Mouse (Mus musculus) T-helper 17 cell (primary cell): ENCODE data around the gene Mff.

Experiments
- in situ Hi-C, 2 experiments: fragments of 300-600 bp; cut with MboI, MseI; formaldehyde crosslinking; loops; 1 replicate in 1 of 2; 2 replicates in 1 of 2; pipeline ENCODE4 v1.15.1; 2025; ENCODE audit warnings: high pct_unique_total_duplicates in 2 of 2

Gene Mff

GRCm38 (mm10) chr1:82771022-82771586 lies 46.4 kb downstream of the Mff start, which contains the start of gene Gm47791:
Gene Gm47791, minus strand, starts transcription at chr1:82771243.
- in situ Hi-C loops: loop anchor here in 1 of 2 experiments (10.0 kb wide), 1 partner anchor 216 kb away; no protein-coding TSS in a partner anchor

- in situ Hi-C loops: loop anchor here in 1 of 2 experiments (10.0 kb wide), 1 partner anchor 218 kb away; no protein-coding TSS in a partner anchor
Observed at GRCm38 (mm10) chr1:82772428-82772827, 47.7 kb downstream of the Mff start.

GRCm38 (mm10) chr1:82773208-82773607 lies 48.5 kb downstream of the Mff start:
- in situ Hi-C loops: loop anchor here in 1 of 2 experiments (10.0 kb wide), 1 partner anchor 218 kb away; no protein-coding TSS in a partner anchor

GRCm38 (mm10) chr1:82775293-82775692 lies 50.6 kb downstream of the Mff start:
- in situ Hi-C loops: loop anchor here (10.0 to 25.0 kb wide), 2 partner anchors 220 to 937 kb away; no protein-coding TSS in a partner anchor

GRCm38 (mm10) chr1:82779388-82779966 lies 54.8 kb downstream of the Mff start:
- in situ Hi-C loops: loop anchor here (10.0 to 25.0 kb wide), 2 partner anchors 225 to 933 kb away; no protein-coding TSS in a partner anchor

GRCm38 (mm10) chr1:82783559-82783958 lies 58.9 kb downstream of the Mff start:
- in situ Hi-C loops: loop anchor here (10.0 to 25.0 kb wide), 2 partner anchors 281 to 929 kb away; partner anchors contain the start of gene Krtap28-13 (in 1 of the 2)

- in situ Hi-C loops: loop anchor here (5.0 to 25.0 kb wide), 3 partner anchors 202 to 927 kb away; partner anchors contain the start of gene Krtap28-13 (in 1 of the 2)
Observed at GRCm38 (mm10) chr1:82785546-82785945, 60.9 kb downstream of the Mff start.

GRCm38 (mm10) chr1:82787414-82787813 lies 62.7 kb downstream of the Mff start:
- in situ Hi-C loops: loop anchor here (5.0 to 25.0 kb wide), 3 partner anchors 200 to 925 kb away; partner anchors contain the start of gene Krtap28-13 (in 1 of the 2)

GRCm38 (mm10) chr1:82788070-82788469 lies 63.4 kb downstream of the Mff start:
- in situ Hi-C loops: loop anchor here (5.0 to 25.0 kb wide), 3 partner anchors 199 to 924 kb away; partner anchors contain the start of gene Krtap28-13 (in 1 of the 2)

- in situ Hi-C loops: loop anchor here in 1 of 2 experiments (5.0 to 25.0 kb wide), 2 partner anchors 46 to 921 kb away; partner anchors contain the start of gene Agfg1
Observed at GRCm38 (mm10) chr1:82791105-82791504, 66.4 kb downstream of the Mff start.

GRCm38 (mm10) chr1:82792238-82792637 lies 67.5 kb downstream of the Mff start:
- in situ Hi-C loops: loop anchor here in 1 of 2 experiments (5.0 to 25.0 kb wide), 2 partner anchors 45 to 920 kb away; partner anchors contain the start of gene Agfg1

- in situ Hi-C loops: loop anchor here in 1 of 2 experiments (5.0 to 25.0 kb wide), 2 partner anchors 44 to 919 kb away; partner anchors contain the start of gene Agfg1
Observed at GRCm38 (mm10) chr1:82793110-82793509, 68.4 kb downstream of the Mff start.

- in situ Hi-C loops: loop anchor here in 1 of 2 experiments (5.0 to 25.0 kb wide), 2 partner anchors 43 to 918 kb away; partner anchors contain the start of gene Agfg1
Observed at GRCm38 (mm10) chr1:82793986-82794385, 69.3 kb downstream of the Mff start.

- in situ Hi-C loops: loop anchor here in 1 of 2 experiments (25.0 kb wide), 1 partner anchor 917 kb away; no protein-coding TSS in a partner anchor
Observed at GRCm38 (mm10) chr1:82795211-82795610, 70.5 kb downstream of the Mff start.

- in situ Hi-C loops: loop anchor here in 1 of 2 experiments (25.0 kb wide), 1 partner anchor 916 kb away; no protein-coding TSS in a partner anchor
Observed at GRCm38 (mm10) chr1:82795702-82796443, 71.2 kb downstream of the Mff start.

GRCm38 (mm10) chr1:82797088-82797487 lies 72.4 kb downstream of the Mff start:
- in situ Hi-C loops: loop anchor here in 1 of 2 experiments (25.0 kb wide), 1 partner anchor 915 kb away; no protein-coding TSS in a partner anchor

- in situ Hi-C loops: loop anchor here in 1 of 2 experiments (25.0 kb wide), 1 partner anchor 914 kb away; no protein-coding TSS in a partner anchor
Observed at GRCm38 (mm10) chr1:82798304-82798703, 73.6 kb downstream of the Mff start.

GRCm38 (mm10) chr1:82798922-82799321 lies 74.2 kb downstream of the Mff start:
- in situ Hi-C loops: loop anchor here in 1 of 2 experiments (25.0 kb wide), 1 partner anchor 913 kb away; no protein-coding TSS in a partner anchor

GRCm38 (mm10) chr1:82801105-82801783 lies 76.6 kb downstream of the Mff start:
- in situ Hi-C loops: no loop called here
